Mouse (Mus musculus): ENCODE data around the gene Glt28d2.

- TF ChIP-seq CTCF (IDR thresholded peaks at IDR 0.05) (no peak), EP300 (IDR thresholded peaks at IDR 0.05) (no peak)
Observed at GRCm38 (mm10) chr3:85891571-85891970, 4.3 kb upstream of the Glt28d2 start.

Measured in lung, postnatal 0 days (tissue).